Mouse (Mus musculus) frontal cortex, postnatal 10 days (tissue): ENCODE measurements around the gene Ppm1b.
"Not testable (repeated sequence)": the region's sequence is repeated elsewhere in the genome, so short reads cannot be mapped to it uniquely, and the experiment has no call there.

Experiments
- DNase-seq, 2 experiments: peaks; one replicate each; pipeline ENCODE4 v3.0.0; 2022; ENCODE audit warnings: low spot score in 2 of 2, mixed read lengths in 1 of 2

The Ppm1b gene

GRCm38 (mm10) chr17:84956441-84956840 lies at the start of gene Ppm1b:
TSS of gene Ppm1b (plus strand) at chr17:84956741.
- DNase-seq: no peak

- no peak for DNase-seq
These were observed 34.7 kb upstream of the Ppm1b start for GRCm38 (mm10) chr17:84921666-84922376.

GRCm38 (mm10) chr17:84924779-84925178 lies 31.8 kb upstream of the Ppm1b start:
- no peak for DNase-seq

- DNase-seq: no peak
These were observed 30.3 kb upstream of the Ppm1b start for GRCm38 (mm10) chr17:84926233-84926632.

- DNase-seq: no peak
These were observed 29.0 kb upstream of the Ppm1b start for GRCm38 (mm10) chr17:84927580-84927979.

- DNase-seq: no peak
These were observed 23.6 kb upstream of the Ppm1b start for GRCm38 (mm10) chr17:84932943-84933342.

- no peak for DNase-seq
These were observed 22.6 kb upstream of the Ppm1b start for GRCm38 (mm10) chr17:84933968-84934367.

GRCm38 (mm10) chr17:84935620-84936019 lies 20.9 kb upstream of the Ppm1b start:
- not testable (repeated sequence) for DNase-seq

- DNase-seq: no peak
These were observed 20.2 kb upstream of the Ppm1b start for GRCm38 (mm10) chr17:84936301-84936700.

GRCm38 (mm10) chr17:84936809-84937208 lies 19.7 kb upstream of the Ppm1b start:
- no peak for DNase-seq

- DNase-seq: no peak
These were observed 19.3 kb upstream of the Ppm1b start for GRCm38 (mm10) chr17:84937220-84937619.

GRCm38 (mm10) chr17:84938215-84938614 lies 18.3 kb upstream of the Ppm1b start:
- DNase-seq: no peak

- no peak for DNase-seq
These were observed 16.4 kb upstream of the Ppm1b start for GRCm38 (mm10) chr17:84940017-84940731.

- no peak for DNase-seq
These were observed 15.2 kb upstream of the Ppm1b start for GRCm38 (mm10) chr17:84941291-84941868.

GRCm38 (mm10) chr17:84942358-84943032 lies 14.0 kb upstream of the Ppm1b start:
- DNase-seq: no peak

GRCm38 (mm10) chr17:84943033-84943393 lies 13.5 kb upstream of the Ppm1b start:
- no peak for DNase-seq

GRCm38 (mm10) chr17:84944348-84944747 lies 12.2 kb upstream of the Ppm1b start:
- no peak for DNase-seq

- DNase-seq: no peak
These were observed 4.0 kb upstream of the Ppm1b start for GRCm38 (mm10) chr17:84952521-84952920.

GRCm38 (mm10) chr17:84953776-84954175 lies 2.8 kb upstream of the Ppm1b start:
- DNase-seq: no peak

GRCm38 (mm10) chr17:84954881-84955280 lies 1.7 kb upstream of the Ppm1b start:
- DNase-seq: no peak

GRCm38 (mm10) chr17:84956931-84957486 lies 468 bp downstream of the Ppm1b start:
- peak; percentile 89 to 93 for DNase-seq
